Mouse (Mus musculus) heart, embryonic 14.5 days (tissue): ENCODE results near the gene Zfp3. TPM values are rescaled to one million over a fixed set of nuclear protein-coding genes. Genes with fewer than 3 reads are reported as not detected.
"Not testable (repeated sequence)": the region's sequence is repeated elsewhere in the genome, so short reads cannot be mapped to it uniquely, and the experiment has no call there.

Source experiments
- ATAC-seq: fragments of 200-750 bp; cut with Nextera tagmentation; 2 replicates; pipeline ENCODE4 v1.8.0; 2017; ENCODE audit warnings: low read depth, moderate TSS enrichment; ENCODE audit not compliant: insufficient number of reproducible peaks, insufficient read depth, low FRiP score
- H3K27ac ChIP-seq, 2 experiments: fragments of 200-500 bp in 1 of 2; fragments of 300-500 bp in 1 of 2; sonication (generic) in 1 of 2; replicated peaks in 1 of 2; 2 replicates each; pipeline ENCODE4 v1.5.1; 2012 to 2014; ENCODE audit warnings: low read depth in 2 of 2, low read length in 2 of 2, control low read depth in 1 of 2, mild to moderate bottlenecking in 1 of 2, mixed read lengths in 1 of 2; ENCODE audit not compliant: control insufficient read depth in 1 of 2, insufficient read depth in 1 of 2
- H3K27me3 ChIP-seq: fragments of 300-500 bp; sonication (generic); 2 replicates; pipeline ENCODE4 v1.6.1; 2014; ENCODE audit warnings: mild to moderate bottlenecking, low read length, control low read depth; ENCODE audit not compliant: control insufficient read depth, insufficient read depth
- H3K36me3 ChIP-seq: fragments of 300-500 bp; sonication (generic); 2 replicates; pipeline ENCODE4 v1.6.1; 2014; ENCODE audit warnings: mild to moderate bottlenecking, control low read depth, low read length, mixed read lengths; ENCODE audit not compliant: control insufficient read depth, insufficient read depth
- H3K4me1 ChIP-seq, 2 experiments: fragments of 200-500 bp in 1 of 2; fragments of 300-500 bp in 1 of 2; sonication (generic) in 1 of 2; 2 replicates each; pipeline ENCODE4 v1.6.1; 2012 to 2014; ENCODE audit warnings: low read length in 2 of 2, control low read depth in 1 of 2, mixed read lengths in 1 of 2; ENCODE audit not compliant: control insufficient read depth in 2 of 2, insufficient read depth in 2 of 2
- H3K4me2 ChIP-seq: fragments of 300-500 bp; sonication (generic); 2 replicates; pipeline ENCODE4 v1.6.1; 2014; ENCODE audit warnings: mild to moderate bottlenecking, low read length
- H3K4me3 ChIP-seq, 2 experiments: fragments of 200-500 bp in 1 of 2; fragments of 300-500 bp in 1 of 2; sonication (generic) in 1 of 2; 2 replicates each; pipeline ENCODE4 v1.5.1; 2012 to 2014; ENCODE audit warnings: low read length in 2 of 2, mild to moderate bottlenecking in 2 of 2, control low read depth in 1 of 2, low read depth in 1 of 2, moderate library complexity in 1 of 2; ENCODE audit not compliant: control insufficient read depth in 1 of 2, insufficient read depth in 1 of 2
- H3K9ac ChIP-seq: fragments of 300-500 bp; sonication (generic); 2 replicates; pipeline ENCODE4 v1.6.1; 2014; ENCODE audit warnings: mild to moderate bottlenecking, low read length
- H3K9me3 ChIP-seq: fragments of 300-500 bp; sonication (generic); 2 replicates; pipeline ENCODE4 v1.6.1; 2016; ENCODE audit warnings: low read length, control low read depth; ENCODE audit not compliant: control insufficient read depth
- WGBS: fragments of 180-500 bp; shearing (Covaris S2); extraction: QIAGEN DNeasy Blood & Tissue Kit; methylation state at CpG from one replicate; pipeline ENCODE4 v1.1.7; 2014; 5-methylcytosine and 5-hydroxymethylcytosine counted together
- polyA plus RNA-seq: library from polyadenylated mRNA; unstranded; fragments of >200 nt; fragmentation: Nextera tagmentation; extraction: Ambion mirVana; gene quantifications from 2 replicates; pipeline ENCODE4 v1.2.1, GENCODE M21; 2014

Zfp3 gene
- polyA plus RNA-seq, 1 experiment from 2014 or later, result 9.3 TPM

- Histone ChIP-seq H3K27me3 (no peaks in the 10 kb centered on the region), H3K36me3 (peaks cover 18% of the 10 kb centered on the region), H3K9me3 (no peaks in the 10 kb centered on the region), H3K27ac (no peak overlapping the region), H3K9ac (no peak overlapping the region), H3K4me1 (peaks cover 0 to 4% of the 10 kb centered on the region in 2 experiments; a peak in 1 of 4 replicates), H3K4me2 (no peak overlapping the region), H3K4me3 (no peak overlapping the region)
- no peak for ATAC-seq
- 55% methylated on average over 6 of the region's 6 CpGs for WGBS
Observed at GRCm38 (mm10) chr11:70777634-70778033, 13.6 kb downstream of the Zfp3 start.

- H3K4me2 ChIP-seq, H3K4me1 ChIP-seq, H3K27ac ChIP-seq, H3K27me3 ChIP-seq, H3K9ac ChIP-seq, ATAC-seq, H3K9me3 ChIP-seq, H3K4me3 ChIP-seq: not testable (repeated sequence)
- 22% methylated on average over 6 of the region's 6 CpGs for WGBS
- peaks cover 14% of the 10 kb centered on the region for H3K36me3 ChIP-seq
Observed at GRCm38 (mm10) chr11:70778058-70778457, 14.0 kb downstream of the Zfp3 start.

- H3K36me3 ChIP-seq, result no peaks in the 10 kb centered on the region
- 44% methylated on average over 2 of the region's 2 CpGs for WGBS
- H3K9ac ChIP-seq, result no peak overlapping the region
- H3K27me3 ChIP-seq, result no peaks in the 10 kb centered on the region
- no peak overlapping the region for H3K4me3 ChIP-seq
- ATAC-seq, result no peak
- no peaks in the 10 kb centered on the region for H3K9me3 ChIP-seq
- H3K4me1 ChIP-seq, result no peaks in the 10 kb centered on the region
- no peak overlapping the region for H3K4me2 ChIP-seq
- no peak overlapping the region for H3K27ac ChIP-seq
Observed at GRCm38 (mm10) chr11:70785908-70786307, 21.9 kb downstream of the Zfp3 start.

- H3K36me3 ChIP-seq, result no peaks in the 10 kb centered on the region
- 69% methylated on average over 11 of the region's 11 CpGs for WGBS
Observed at GRCm38 (mm10) chr11:70787052-70787451, 23.0 kb downstream of the Zfp3 start.

GRCm38 (mm10) chr11:70788972-70789655, 25.1 kb downstream of the Zfp3 start:
- Histone ChIP-seq H3K4me1 (no peaks in the 10 kb centered on the region), H3K27me3 (no peaks in the 10 kb centered on the region), H3K27ac (no peak overlapping the region), H3K36me3 (no peaks in the 10 kb centered on the region), H3K4me3 (no peak overlapping the region), H3K4me2 (no peak overlapping the region), H3K9ac (no peak overlapping the region), H3K9me3 (no peaks in the 10 kb centered on the region)
- no peak for ATAC-seq
- 80% methylated on average over 10 of the region's 10 CpGs for WGBS

More at GRCm38 (mm10) chr11:70787052-70787451, 23.0 kb downstream of the Zfp3 start:
- H3K27ac ChIP-seq, result no peak overlapping the region
- H3K4me2 ChIP-seq, result no peak overlapping the region
- H3K9me3 ChIP-seq, result no peaks in the 10 kb centered on the region
- no peak overlapping the region for H3K9ac ChIP-seq
- ATAC-seq, result no peak
- H3K27me3 ChIP-seq, result no peaks in the 10 kb centered on the region
- H3K4me1 ChIP-seq, result no peaks in the 10 kb centered on the region
- H3K4me3 ChIP-seq, result no peak overlapping the region

- no peaks in the 10 kb centered on the region for H3K4me1 ChIP-seq
- no peak overlapping the region for H3K4me2 ChIP-seq
- H3K9ac ChIP-seq, result no peak overlapping the region
- H3K27me3 ChIP-seq, result no peaks in the 10 kb centered on the region
- H3K36me3 ChIP-seq, result no peaks in the 10 kb centered on the region
- 71% methylated on average over 2 of the region's 2 CpGs for WGBS
- ATAC-seq, result no peak
- H3K4me3 ChIP-seq, result no peak overlapping the region
- H3K9me3 ChIP-seq, result no peaks in the 10 kb centered on the region
- H3K27ac ChIP-seq, result no peak overlapping the region
Observed at GRCm38 (mm10) chr11:70790426-70790825, 26.4 kb downstream of the Zfp3 start.

GRCm38 (mm10) chr11:70790874-70791551, 27.0 kb downstream of the Zfp3 start:
- Histone ChIP-seq H3K27me3 (no peaks in the 10 kb centered on the region), H3K36me3 (no peaks in the 10 kb centered on the region), H3K4me1 (no peaks in the 10 kb centered on the region), H3K9me3 (no peaks in the 10 kb centered on the region), H3K4me2 (no peak overlapping the region), H3K27ac (no peak overlapping the region), H3K9ac (no peak overlapping the region), H3K4me3 (no peak overlapping the region)
- 63% methylated on average over 7 of the region's 7 CpGs for WGBS
- no peak for ATAC-seq
